Mouse (Mus musculus): ENCODE measurements at regions not wholly inside any gene's neighbourhood (a gene's known extent, or its start where the extent isn't known, plus 50 kb on each side); places are given as distances from the start of the nearest gene placed in this dataset.

- no peak for ATAC-seq (ENCODE audit: insufficient number of reproducible peaks, low FRiP score, low TSS enrichment)
Observed at GRCm38 (mm10) chr15:51504789-51505188, 2379.9 kb upstream of the Gm7489 start.

DNA sequence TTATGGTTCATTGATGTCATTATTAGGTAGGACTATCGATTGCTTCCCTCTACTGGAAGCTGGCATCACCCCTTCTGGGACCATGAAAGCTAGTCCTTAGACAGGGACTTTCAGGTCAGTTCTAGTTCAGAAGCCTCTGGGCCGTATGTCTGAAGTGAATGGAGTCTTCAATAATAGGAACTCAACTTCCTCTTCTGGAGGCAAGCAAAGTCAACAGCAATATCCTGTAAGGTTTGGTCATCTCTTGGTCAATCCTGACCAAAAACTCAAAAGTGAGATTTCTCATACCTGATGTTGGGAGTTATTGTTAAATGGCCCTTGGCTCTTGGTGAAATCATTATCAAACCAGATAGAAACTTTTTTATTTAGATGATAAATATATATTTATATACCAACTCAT, 2377.6 kb upstream of the Gm7489 start:
- ATAC-seq (ENCODE audit: insufficient number of reproducible peaks, low FRiP score, low TSS enrichment): no peak

DNA sequence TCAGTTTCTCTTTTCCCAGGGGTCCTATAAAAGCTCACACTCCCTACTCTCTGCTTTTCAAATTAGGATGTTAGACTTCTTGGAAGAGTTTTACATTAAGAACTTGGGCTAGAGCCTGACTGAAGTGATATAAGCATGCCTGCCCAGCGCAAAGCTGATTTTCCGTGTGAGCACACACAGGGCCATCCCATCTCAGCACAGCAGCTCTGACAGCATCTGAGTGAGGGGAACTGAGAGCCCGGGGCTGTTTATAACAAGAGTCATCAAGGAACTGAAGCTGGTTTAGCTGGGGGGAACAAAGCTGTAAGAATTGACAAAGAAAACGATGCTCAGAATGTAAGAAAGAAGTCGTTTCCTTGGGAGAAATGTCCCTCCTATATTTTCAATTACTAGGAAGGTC, 2373.4 kb upstream of the Gm7489 start:
- no peak for ATAC-seq (ENCODE audit: insufficient number of reproducible peaks, low FRiP score, low TSS enrichment)

DNA sequence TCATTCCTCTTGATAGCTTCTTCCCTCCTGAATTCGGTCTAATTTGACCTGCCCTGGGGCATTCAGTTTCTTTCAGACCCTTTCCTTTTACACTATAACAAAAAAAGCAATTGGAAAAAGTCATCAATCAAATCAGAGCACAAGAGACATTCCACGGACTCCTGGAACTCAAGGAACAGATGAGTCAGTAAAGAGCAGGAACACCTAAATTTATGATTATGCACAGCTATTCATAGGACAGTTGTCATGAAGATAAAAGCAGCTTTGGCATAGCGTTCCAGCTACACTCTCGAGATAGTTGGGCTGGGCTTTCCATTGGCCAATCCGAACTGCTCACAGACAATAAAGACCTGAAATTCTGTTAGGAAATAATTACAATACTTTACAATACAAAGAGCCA, 2348.4 kb upstream of the Gm7489 start:
- no peak for ATAC-seq (ENCODE audit: insufficient number of reproducible peaks, low FRiP score, low TSS enrichment)

GRCm38 (mm10) chr15:51551216-51551775, 2333.4 kb upstream of the Gm7489 start:
- no peak for ATAC-seq (ENCODE audit: insufficient number of reproducible peaks, low FRiP score, low TSS enrichment)

- ATAC-seq (ENCODE audit: insufficient number of reproducible peaks, low FRiP score, low TSS enrichment): no peak
Observed at GRCm38 (mm10) chr15:51558215-51558614, 2326.5 kb upstream of the Gm7489 start.

DNA sequence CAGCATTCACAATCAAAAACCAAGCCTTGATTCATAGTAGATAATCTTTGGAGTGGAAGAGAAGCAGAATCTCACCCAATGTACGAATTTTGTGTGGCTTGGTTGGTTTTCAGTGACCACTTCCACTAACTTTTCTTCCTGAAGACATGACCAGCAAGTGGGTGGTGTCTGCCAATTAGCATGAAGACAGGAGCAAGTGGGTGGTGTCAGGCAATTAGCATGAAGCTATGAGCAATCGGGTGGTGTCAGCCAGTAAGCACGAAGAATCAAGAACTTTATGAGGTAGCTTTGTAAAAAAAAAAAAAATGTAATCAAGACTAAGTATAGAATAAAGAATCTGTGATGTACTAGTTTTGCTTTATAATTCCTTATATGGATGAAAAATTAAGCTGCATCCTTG, 2319.2 kb upstream of the Gm7489 start:
- no peak for ATAC-seq (ENCODE audit: insufficient number of reproducible peaks, low FRiP score, low TSS enrichment)

GRCm38 (mm10) chr15:51570631-51571030, 2314.1 kb upstream of the Gm7489 start:
- ATAC-seq (ENCODE audit: insufficient number of reproducible peaks, low FRiP score, low TSS enrichment): no peak

DNA sequence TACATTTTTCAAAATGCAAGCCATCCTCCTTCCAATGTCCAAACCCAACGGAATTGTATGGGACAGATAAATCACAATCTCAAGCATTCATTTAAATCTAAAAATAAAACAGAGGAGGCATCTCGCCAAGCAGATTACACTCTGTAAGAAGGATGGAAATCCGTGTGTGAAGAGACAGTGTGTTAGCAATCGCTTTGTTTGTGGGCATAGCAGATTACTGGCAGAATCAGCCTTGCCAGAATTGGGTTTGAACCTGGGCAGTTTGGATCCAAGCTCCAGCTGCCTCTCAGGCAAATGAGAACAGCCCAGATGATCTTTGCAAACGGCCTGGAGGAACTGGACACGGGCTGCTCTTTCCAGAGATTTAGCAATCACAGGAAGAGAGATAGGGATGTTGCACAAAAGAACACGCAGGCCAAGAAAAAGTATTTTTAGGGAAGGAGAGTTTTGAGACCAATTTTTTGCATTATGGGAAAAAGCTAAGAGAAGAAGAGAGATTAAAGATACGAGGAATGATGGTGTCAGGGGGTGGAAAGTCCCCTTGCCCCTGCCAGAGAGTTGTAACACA, 2310.1 kb upstream of the Gm7489 start:
- no peak for ATAC-seq (ENCODE audit: insufficient number of reproducible peaks, low FRiP score, low TSS enrichment)

- no peak for ATAC-seq (ENCODE audit: insufficient number of reproducible peaks, low FRiP score, low TSS enrichment)
Observed at GRCm38 (mm10) chr15:51583636-51584035, 2301.1 kb upstream of the Gm7489 start.

GRCm38 (mm10) chr15:51586146-51586545, 2298.6 kb upstream of the Gm7489 start:
- ATAC-seq (ENCODE audit: insufficient number of reproducible peaks, low FRiP score, low TSS enrichment): no peak

- no peak for ATAC-seq (ENCODE audit: insufficient number of reproducible peaks, low FRiP score, low TSS enrichment)
Observed at GRCm38 (mm10) chr15:51591406-51592068, 2293.2 kb upstream of the Gm7489 start.

DNA sequence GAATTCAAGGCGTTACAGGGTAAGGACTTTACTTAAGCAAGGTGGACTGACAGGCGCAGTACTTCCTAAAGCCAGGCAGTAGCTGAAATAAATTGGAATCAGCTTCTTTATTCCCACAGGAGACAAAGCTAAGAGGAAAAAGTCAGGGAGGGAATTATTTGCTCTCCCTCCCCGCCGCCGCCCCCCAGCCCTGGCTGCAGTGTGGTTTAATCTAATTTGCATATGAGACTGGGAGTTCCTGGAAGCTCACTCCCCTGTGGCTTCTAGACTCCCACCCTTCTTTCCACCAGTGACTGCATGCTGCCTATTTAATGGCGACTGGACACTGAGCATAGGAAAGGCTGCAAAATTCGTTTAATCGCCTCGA, 2292.7 kb upstream of the Gm7489 start:
- ATAC-seq (ENCODE audit: insufficient number of reproducible peaks, low FRiP score, low TSS enrichment): no peak

- ATAC-seq (ENCODE audit: insufficient number of reproducible peaks, low FRiP score, low TSS enrichment): no peak
Observed at GRCm38 (mm10) chr15:51592511-51593498, 2291.9 kb upstream of the Gm7489 start.

- ATAC-seq (ENCODE audit: insufficient number of reproducible peaks, low FRiP score, low TSS enrichment): no peak
Observed at GRCm38 (mm10) chr15:51594060-51594459, 2290.6 kb upstream of the Gm7489 start.

DNA sequence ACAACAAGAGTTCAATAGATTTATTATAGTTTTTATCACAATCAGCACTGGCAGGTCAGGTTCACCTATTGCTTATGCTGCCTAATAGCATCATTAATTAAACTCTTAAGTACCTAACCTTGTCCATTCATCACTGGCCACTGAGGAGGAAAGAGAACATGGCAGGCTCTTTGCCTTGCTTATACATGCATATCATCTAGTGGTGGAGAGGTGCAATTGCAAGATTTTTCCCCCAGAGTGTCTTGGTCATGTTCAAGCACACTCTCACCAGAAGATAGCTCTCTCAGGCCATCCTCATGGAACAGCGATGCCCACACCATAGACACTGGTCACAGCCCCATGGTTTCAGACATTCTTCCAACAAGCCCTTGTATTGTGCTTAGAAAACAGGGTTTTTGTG, 2289.1 kb upstream of the Gm7489 start:
- ATAC-seq (ENCODE audit: insufficient number of reproducible peaks, low FRiP score, low TSS enrichment): no peak

DNA sequence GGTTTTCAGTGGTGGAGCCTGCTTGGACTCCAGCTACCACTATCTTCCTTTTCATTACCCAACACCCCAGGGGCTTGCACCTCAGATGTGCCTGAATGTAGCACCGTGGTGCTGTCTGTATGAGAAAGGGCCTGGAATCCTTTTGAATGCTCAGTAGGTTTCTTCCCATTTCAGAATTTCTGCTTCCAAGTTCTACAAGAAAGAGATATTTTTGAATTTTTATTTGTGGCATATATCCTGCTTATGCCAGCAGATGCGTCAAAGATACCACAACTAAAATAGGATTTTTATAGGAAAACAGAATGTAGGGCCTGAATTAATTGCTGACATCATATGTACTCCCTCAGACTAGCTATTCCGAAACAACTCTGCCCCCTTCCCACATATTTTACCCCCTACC, 2286.9 kb upstream of the Gm7489 start:
- no peak for ATAC-seq (ENCODE audit: insufficient number of reproducible peaks, low FRiP score, low TSS enrichment)

DNA sequence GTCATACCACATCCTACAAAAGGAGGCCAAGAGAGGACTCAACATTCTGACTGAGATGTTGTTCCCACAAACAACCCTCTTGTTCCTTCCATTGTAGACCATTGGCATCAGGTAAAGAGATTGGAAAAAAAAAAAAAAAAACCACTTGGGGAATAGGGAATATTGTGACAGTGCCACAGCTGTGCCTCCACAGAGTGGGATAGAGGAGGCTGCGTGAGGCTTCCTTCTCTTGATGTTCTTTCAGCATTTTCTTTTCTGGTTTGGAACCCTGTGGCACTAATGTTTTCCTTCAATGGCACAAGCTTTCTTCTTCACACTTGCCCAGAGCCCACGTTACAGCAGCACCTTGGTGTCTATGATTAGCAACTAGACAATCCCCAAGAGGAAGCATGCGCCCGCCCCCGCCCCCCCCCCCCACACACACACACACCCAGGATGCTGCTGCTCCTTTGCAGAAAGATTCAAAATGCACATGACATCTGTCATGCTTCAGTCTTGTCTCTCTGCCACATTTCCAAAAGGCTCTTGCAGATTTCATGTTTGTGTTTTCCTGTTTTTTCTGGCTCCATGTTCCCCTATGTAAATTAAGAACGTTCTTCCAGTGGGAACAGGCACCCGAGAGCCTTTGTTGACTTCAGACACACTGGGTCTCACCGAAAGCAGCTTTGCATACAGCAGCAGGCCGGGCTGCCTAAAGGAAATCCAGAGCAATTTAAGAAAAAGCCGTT, 2283.4 kb upstream of the Gm7489 start:
- ATAC-seq (ENCODE audit: insufficient number of reproducible peaks, low FRiP score, low TSS enrichment): no peak

- ATAC-seq (ENCODE audit: insufficient number of reproducible peaks, low FRiP score, low TSS enrichment): no peak
Observed at GRCm38 (mm10) chr15:51621455-51621854, 2263.3 kb upstream of the Gm7489 start.

GRCm38 (mm10) chr15:51627463-51627862, 2257.2 kb upstream of the Gm7489 start:
- no peak for ATAC-seq (ENCODE audit: insufficient number of reproducible peaks, low FRiP score, low TSS enrichment)

Measured in cerebellum, adult (tissue).